Mouse (Mus musculus) forebrain, embryonic 16.5 days (tissue): ENCODE data around the gene Tln2. TPM values are rescaled to one million over a fixed set of nuclear protein-coding genes. Genes with fewer than 3 reads are reported as not detected.

Experiments used
- ATAC-seq: fragments of 200-750 bp; cut with Nextera tagmentation; 2 replicates; pipeline ENCODE4 v1.8.0; 2017; ENCODE audit warnings: mild to moderate bottlenecking, moderate library complexity
- H3K27ac ChIP-seq: fragments of 300-500 bp; sonication (generic); 2 replicates; pipeline ENCODE4 v1.5.1; 2014; ENCODE audit warnings: low read length, control low read depth
- H3K27me3 ChIP-seq: fragments of 300-500 bp; sonication (generic); replicated peaks from 2 replicates; pipeline ENCODE4 v1.6.1; 2014; ENCODE audit warnings: low read length; ENCODE audit not compliant: control insufficient read depth, insufficient read depth
- H3K36me3 ChIP-seq: fragments of 300-500 bp; sonication (generic); 2 replicates; pipeline ENCODE4 v1.6.1; 2014; ENCODE audit not compliant: control insufficient read depth, insufficient read depth
- H3K4me1 ChIP-seq: fragments of 300-500 bp; sonication (generic); replicated peaks from 2 replicates; pipeline ENCODE4 v1.6.1; 2014; ENCODE audit warnings: low read length; ENCODE audit not compliant: control insufficient read depth, insufficient read depth
- H3K4me2 ChIP-seq: fragments of 300-500 bp; sonication (generic); 2 replicates; pipeline ENCODE4 v1.6.1; 2014; ENCODE audit warnings: mild to moderate bottlenecking, low read length, control low read depth
- H3K4me3 ChIP-seq: fragments of 300-500 bp; sonication (generic); replicated peaks from 2 replicates; pipeline ENCODE4 v1.5.1; 2014; ENCODE audit warnings: mild to moderate bottlenecking, low read length, control low read depth
- H3K9ac ChIP-seq: fragments of 300-500 bp; sonication (generic); replicated peaks from 2 replicates; pipeline ENCODE4 v1.6.1; 2014; ENCODE audit warnings: low read depth, low read length, control low read depth
- H3K9me3 ChIP-seq: fragments of 300-500 bp; sonication (generic); 2 replicates; pipeline ENCODE4 v1.6.1; 2016; ENCODE audit warnings: low read length; ENCODE audit not compliant: control insufficient read depth
- WGBS: fragments of 180-500 bp; shearing (Covaris S2); extraction: QIAGEN DNeasy Blood & Tissue Kit; methylation state at CpG from one replicate; pipeline ENCODE4 v1.1.7; 2014; 5-methylcytosine and 5-hydroxymethylcytosine counted together
- polyA plus RNA-seq: library from polyadenylated mRNA; unstranded; fragments of >200 nt; fragmentation: Nextera tagmentation; extraction: Ambion mirVana; gene quantifications from 2 replicates; pipeline ENCODE4 v1.2.1, GENCODE M21; 2015

The Tln2 gene
- polyA plus RNA-seq, 1 experiment from 2014 or later: 19.6 TPM

DNA sequence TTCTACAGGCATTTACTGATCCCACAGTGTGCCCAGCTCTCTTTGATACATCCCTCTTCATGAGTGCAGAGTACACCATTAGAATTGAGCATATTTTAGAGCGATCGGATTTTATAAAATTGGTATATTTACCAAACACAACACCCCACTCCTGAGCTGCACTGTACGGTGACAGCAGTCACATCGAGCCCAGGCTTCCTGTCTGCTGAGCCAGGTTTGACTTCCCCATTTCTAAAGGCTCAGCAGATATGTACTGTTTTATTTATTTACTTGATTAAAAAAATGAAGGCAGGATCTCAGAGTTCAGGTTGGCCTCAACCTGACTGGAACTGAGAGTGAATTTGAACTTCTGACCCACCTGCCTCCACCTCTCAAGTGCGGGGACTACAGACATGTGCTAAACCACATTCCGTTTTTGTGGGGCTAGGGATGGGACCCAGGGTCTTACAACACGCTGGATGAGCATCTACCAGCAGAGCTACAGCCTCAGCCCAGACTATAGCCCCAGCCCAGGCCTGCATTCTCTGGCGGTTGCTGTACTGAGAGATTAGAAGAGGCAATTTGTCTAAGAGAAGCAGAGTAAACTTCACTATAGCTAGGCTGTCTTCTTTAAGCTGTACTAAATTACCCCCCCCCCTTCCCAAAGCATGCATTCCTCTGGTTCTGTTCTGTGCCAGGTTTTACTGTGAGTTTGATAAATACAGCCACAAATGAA, 292.1 kb downstream of the Tln2 start:
- no peak for ATAC-seq
- no peak overlapping the region for H3K4me2 ChIP-seq
- peaks cover 9% of the 10 kb centered on the region; the same call in 1 of the 2 replicates for H3K4me1 ChIP-seq
- H3K9me3 ChIP-seq: no peaks in the 10 kb centered on the region
- H3K9ac ChIP-seq: no peak overlapping the region
- no peak overlapping the region for H3K4me3 ChIP-seq
- no peak overlapping the region for H3K27ac ChIP-seq
- WGBS: 89% methylated on average over 8 of the region's 8 CpGs
- H3K36me3 ChIP-seq: no peaks in the 10 kb centered on the region
- no peaks in the 10 kb centered on the region for H3K27me3 ChIP-seq

DNA sequence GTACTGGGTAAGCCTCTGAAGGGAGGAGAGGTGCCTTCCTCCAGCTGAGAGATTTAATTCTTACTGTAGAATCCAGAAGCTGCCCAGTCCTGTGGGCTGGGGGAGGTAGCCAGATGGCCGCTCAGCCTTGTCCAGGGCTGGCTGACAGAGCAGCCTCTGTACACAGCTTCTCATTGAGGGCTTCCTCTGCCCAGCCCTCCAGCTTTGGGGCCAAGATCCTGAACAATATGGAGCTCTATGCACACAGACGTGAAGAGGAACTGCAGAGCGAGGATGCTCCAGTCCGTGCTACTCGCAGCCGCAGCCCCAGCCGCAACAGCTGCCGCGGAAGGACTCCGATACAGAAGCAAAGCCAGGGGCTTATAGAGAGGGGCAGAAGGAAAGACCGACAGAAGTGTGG, 294.0 kb downstream of the Tln2 start:
- no peak overlapping the region for H3K4me2 ChIP-seq
- no peak overlapping the region for H3K9ac ChIP-seq
- no peaks in the 10 kb centered on the region for H3K9me3 ChIP-seq
- no peaks in the 10 kb centered on the region for H3K36me3 ChIP-seq
- H3K4me1 ChIP-seq: peaks cover 14% of the 10 kb centered on the region
- no peak overlapping the region for H3K4me3 ChIP-seq
- 59% methylated on average over 11 of the region's 11 CpGs for WGBS
- H3K27ac ChIP-seq: no peak overlapping the region
- no peaks in the 10 kb centered on the region for H3K27me3 ChIP-seq
- peak; percentile 50; the same call in 1 of the 2 replicates for ATAC-seq

DNA sequence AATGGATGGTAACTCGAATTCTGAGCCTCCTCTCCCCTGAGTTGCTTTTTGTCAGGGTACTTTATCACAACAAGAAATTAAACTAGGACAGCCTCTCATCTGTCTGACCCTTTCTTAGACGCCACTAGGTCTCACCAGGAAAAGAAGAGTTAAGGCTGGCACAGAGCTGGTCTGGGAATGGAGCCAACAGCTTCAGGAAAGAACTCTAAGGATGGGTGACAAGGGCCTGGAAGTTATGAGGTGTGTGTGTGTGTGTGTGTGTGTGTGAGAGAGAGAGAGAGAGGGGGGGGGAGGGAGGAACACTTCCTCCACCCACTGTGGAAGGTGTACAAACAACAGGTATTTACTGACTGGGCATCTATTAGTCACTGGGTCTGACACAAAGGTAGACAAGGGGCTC, 294.6 kb downstream of the Tln2 start:
- Histone ChIP-seq H3K4me3 (no peak overlapping the region), H3K36me3 (no peaks in the 10 kb centered on the region), H3K27ac (no peak overlapping the region), H3K4me2 (no peak overlapping the region), H3K4me1 (peaks cover 14% of the 10 kb centered on the region), H3K27me3 (no peaks in the 10 kb centered on the region), H3K9me3 (no peaks in the 10 kb centered on the region), H3K9ac (no peak overlapping the region)
- WGBS: 30% methylated on average over 2 of the region's 2 CpGs
- no peak for ATAC-seq

DNA sequence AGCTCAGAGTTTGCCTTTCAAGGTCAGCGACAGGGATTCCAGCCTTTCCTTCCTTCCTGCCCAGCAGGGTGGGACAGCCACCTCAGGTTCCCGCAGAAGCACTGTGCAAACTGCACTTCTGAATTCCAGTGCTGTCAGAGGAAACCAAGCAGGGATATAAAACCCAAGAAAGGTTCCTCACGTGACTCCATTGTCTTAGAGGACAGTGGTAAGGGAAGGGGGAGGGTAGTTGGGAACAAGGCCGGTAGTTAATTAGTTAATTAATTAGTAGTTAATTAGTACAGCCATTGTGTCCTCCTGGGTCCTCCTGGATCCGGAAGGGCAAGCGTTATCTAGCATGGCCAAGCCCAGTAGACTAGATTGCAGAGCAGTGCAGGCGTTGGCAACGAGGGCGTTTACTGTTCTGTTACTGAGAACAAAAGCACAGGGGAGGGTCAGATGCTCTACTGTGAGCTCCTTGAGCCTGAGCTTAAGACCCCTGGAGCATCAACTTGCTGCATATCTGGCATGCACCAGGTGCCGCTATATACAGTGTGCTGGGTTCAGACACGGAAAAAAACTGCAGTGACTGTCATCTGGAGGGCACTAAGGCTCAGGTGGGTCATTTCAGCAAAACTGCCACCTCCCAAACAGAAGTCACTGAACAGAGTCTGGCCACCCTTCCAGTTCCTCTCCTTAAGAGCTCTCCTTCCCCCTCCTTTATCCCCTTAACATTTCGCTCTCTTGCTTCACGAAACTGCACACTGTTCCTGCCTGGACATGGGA, 298.5 kb downstream of the Tln2 start:
- H3K4me2 ChIP-seq: no peak overlapping the region
- no peak overlapping the region for H3K4me3 ChIP-seq
- ATAC-seq: no peak
- H3K9ac ChIP-seq: no peak overlapping the region
- H3K27ac ChIP-seq: no peak overlapping the region
- WGBS: 16% methylated on average over 13 of the region's 13 CpGs
- no peaks in the 10 kb centered on the region for H3K27me3 ChIP-seq
- H3K36me3 ChIP-seq: peaks cover 2% of the 10 kb centered on the region; the same call in 1 of the 2 replicates
- H3K4me1 ChIP-seq: peaks cover 14% of the 10 kb centered on the region
- no peaks in the 10 kb centered on the region for H3K9me3 ChIP-seq

DNA sequence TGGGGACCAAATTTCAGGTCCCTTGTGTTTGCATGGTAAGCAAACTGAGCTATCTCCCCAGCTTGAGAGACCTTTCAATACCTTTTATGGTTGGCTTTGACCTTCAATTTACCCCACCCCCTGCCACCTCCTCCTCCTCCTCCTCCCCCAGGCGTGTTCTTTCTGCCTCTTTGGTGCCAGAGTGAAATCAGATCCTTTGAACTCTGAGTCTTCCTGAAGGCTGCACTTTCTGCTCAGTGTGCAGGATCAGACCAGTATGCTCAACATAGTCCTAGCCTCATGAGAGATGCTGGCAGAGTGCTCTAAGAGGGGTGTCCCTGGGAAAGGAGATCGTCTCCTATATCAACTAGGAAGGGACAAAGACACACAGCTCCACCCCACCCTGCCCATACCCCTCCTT, 309.4 kb downstream of the Tln2 start:
- ATAC-seq: no peak
- Histone ChIP-seq H3K4me3 (no peak overlapping the region), H3K9me3 (no peaks in the 10 kb centered on the region), H3K9ac (no peak overlapping the region), H3K27ac (no peak overlapping the region), H3K4me1 (no peaks in the 10 kb centered on the region), H3K27me3 (no peaks in the 10 kb centered on the region), H3K4me2 (no peak overlapping the region), H3K36me3 (no peaks in the 10 kb centered on the region)
- WGBS: 75% methylated on average over 2 of the region's 2 CpGs

DNA sequence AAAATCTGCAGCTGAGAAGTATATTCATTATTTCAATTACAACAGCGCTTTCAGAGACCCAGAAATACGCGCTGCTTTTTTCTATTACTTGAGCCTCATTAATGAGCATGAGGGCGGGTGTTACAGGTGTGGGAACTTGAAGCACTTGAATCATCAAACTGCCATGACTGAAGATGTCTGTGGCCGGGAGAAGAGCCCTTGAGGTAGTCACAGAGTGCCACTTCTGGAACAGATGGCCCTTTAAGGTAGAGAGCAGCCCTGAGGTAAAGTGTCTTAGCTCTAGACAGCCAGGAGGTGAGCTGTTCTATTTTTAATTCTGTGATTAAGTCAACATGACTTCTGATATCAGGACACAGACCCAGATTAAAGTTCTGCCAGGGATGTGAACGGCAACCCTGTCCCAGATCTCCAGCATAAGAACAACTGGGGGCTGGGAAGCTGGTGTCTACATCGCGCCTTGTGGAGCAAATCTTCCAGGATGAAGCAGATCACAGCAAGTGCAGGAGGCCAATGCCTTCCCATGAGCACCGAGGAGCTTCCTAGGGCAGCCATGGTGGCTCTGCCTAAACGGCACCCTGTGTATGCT, 312.0 kb downstream of the Tln2 start:
- H3K27me3 ChIP-seq: no peaks in the 10 kb centered on the region
- 87% methylated on average over 10 of the region's 10 CpGs for WGBS
- no peak for ATAC-seq
- H3K9ac ChIP-seq: no peak overlapping the region
- no peak overlapping the region for H3K4me3 ChIP-seq
- no peaks in the 10 kb centered on the region for H3K4me1 ChIP-seq
- H3K9me3 ChIP-seq: no peaks in the 10 kb centered on the region
- H3K4me2 ChIP-seq: no peak overlapping the region
- no peaks in the 10 kb centered on the region for H3K36me3 ChIP-seq
- H3K27ac ChIP-seq: no peak overlapping the region

DNA sequence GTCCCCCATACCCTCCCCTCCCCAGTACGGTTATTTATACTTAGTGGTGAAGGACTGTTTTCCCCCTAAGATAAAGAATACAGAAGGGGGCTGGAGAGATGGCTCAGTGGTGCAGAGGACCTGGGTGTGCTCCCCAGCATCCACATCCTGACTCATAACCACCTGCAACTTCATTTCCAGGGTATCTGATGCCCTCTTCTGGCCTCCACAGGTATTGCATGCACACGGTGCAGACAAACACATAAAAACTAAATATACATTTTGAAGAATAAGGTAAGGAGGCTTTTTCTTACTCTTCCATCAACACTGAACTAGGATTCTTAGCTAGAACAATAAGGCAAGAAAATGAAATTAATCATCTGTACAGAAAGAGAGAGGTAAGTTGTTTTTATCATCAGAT, 314.2 kb downstream of the Tln2 start:
- Histone ChIP-seq H3K4me2 (no peak overlapping the region), H3K27ac (no peak overlapping the region), H3K9ac (no peak overlapping the region), H3K36me3 (no peaks in the 10 kb centered on the region), H3K4me3 (no peak overlapping the region), H3K9me3 (no peaks in the 10 kb centered on the region), H3K4me1 (no peaks in the 10 kb centered on the region), H3K27me3 (no peaks in the 10 kb centered on the region)
- 100% methylated on average over 2 of the region's 2 CpGs for WGBS
- ATAC-seq: no peak

DNA sequence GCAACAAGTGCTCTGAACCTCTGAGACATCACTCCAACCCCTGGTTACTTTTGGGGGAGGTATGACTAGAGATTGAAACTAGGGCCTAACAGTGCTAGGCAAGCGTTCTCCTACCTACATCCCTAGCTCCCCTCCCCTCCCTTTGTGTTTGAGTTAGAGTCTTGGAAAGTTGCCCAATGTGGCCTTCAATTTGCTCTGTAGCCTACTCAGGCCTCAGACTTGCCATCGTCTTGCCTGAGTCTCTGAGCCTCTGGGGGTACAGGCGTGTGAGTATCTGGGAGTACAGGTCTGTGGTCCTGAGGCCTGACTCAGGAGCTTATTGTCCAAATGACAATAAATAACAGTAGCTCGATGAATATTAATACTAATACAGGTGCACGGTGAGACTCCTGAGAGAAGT, 317.8 kb downstream of the Tln2 start:
- H3K27me3 ChIP-seq: no peaks in the 10 kb centered on the region
- WGBS: 72% methylated on average over 5 of the region's 5 CpGs
- no peaks in the 10 kb centered on the region for H3K4me1 ChIP-seq
- no peaks in the 10 kb centered on the region for H3K36me3 ChIP-seq
- H3K9ac ChIP-seq: no peak overlapping the region
- H3K4me2 ChIP-seq: no peak overlapping the region
- no peak overlapping the region for H3K4me3 ChIP-seq
- H3K27ac ChIP-seq: no peak overlapping the region
- ATAC-seq: no peak
- no peaks in the 10 kb centered on the region for H3K9me3 ChIP-seq

DNA sequence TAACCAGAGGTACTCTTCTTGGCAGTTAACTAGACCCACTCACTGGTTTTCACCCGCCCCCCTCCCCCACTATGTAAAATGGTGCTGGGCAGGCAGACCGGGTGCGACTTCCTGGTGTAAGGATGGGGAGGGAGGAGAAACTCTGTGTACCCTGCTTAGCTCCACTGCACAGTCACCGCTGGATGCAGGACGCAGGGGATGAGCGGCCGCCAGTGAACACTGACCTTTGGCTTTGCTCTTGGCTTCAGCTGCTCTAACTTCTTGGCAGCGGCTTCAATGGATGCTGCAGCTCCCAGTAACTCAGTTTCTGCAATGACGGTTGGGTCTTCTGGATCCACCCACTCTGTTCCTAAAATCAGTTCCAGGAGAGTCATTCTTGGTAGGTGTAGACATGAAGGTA, 319.0 kb downstream of the Tln2 start:
- Histone ChIP-seq H3K27ac (no peak overlapping the region), H3K27me3 (no peaks in the 10 kb centered on the region), H3K4me3 (no peak overlapping the region), H3K4me1 (no peaks in the 10 kb centered on the region), H3K9me3 (no peaks in the 10 kb centered on the region), H3K4me2 (no peak overlapping the region), H3K9ac (no peak overlapping the region), H3K36me3 (no peaks in the 10 kb centered on the region)
- 95% methylated on average over 9 of the region's 9 CpGs for WGBS
- ATAC-seq: no peak
